Mouse (Mus musculus): ENCODE data around the gene Wnt10a. TPM values are rescaled to one million over a fixed set of nuclear protein-coding genes. Genes with fewer than 3 reads are reported as not detected.

The Wnt10a gene
- polyA plus RNA-seq, 1 experiment from 2014 or later: 1.6 TPM

DNA sequence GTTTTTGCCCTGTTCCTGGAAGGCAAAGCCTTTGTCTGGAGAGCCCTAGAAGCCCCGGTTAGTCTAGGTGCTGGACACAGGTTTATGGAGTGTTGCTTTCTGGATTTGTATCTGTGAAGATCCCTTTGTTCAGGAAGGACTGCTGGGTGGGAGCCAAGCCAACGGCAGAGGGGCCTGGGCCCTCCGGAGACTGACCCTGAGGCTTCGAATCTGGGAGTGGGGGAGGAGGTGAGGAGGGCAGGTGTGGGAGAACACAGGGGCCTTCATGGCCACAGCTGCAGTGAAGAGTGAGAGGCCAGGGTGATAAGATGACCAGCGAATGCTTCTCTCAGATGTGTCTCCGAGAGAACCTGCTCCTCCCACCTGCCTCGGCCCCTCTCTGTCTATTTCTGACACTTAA, 17.3 kb upstream of the Wnt10a start:
- Histone ChIP-seq H3K27ac (replicated peaks; ENCODE audit: low read depth, low read length) (no peak overlapping the region), H3K36me3 (replicated peaks; ENCODE audit: control insufficient read depth, insufficient read depth, low read depth, low read length) (no peaks in the 10 kb centered on the region), H3K27me3 (ENCODE audit: control insufficient read depth, insufficient read depth, low read length) (peaks cover 54% of the 10 kb centered on the region), H3K4me1 (ENCODE audit: control insufficient read depth, insufficient read depth, low read length) (peaks cover 8% of the 10 kb centered on the region), H3K9me3 (replicated peaks; ENCODE audit: control insufficient read depth, low read length) (no peaks in the 10 kb centered on the region), H3K9ac (replicated peaks; ENCODE audit: low read length) (no peak overlapping the region), H3K4me2 (ENCODE audit: low read depth, low read length) (no peak overlapping the region), H3K4me3 (ENCODE audit: low read depth, low read length) (no peak overlapping the region)
- DNase-seq (ENCODE audit: low spot score) (no peak), ATAC-seq (replicated peaks; ENCODE audit: insufficient number of reproducible peaks, low FRiP score, low TSS enrichment, low read depth) (no peak)
- WGBS: 16% methylated on average over 7 of the region's 7 CpGs

- WGBS: 6% methylated on average over 5 of the region's 5 CpGs
- DNase-seq (ENCODE audit: low spot score) (peak; percentile 44), ATAC-seq (replicated peaks; ENCODE audit: insufficient number of reproducible peaks, low FRiP score, low TSS enrichment, low read depth) (no peak)
- peaks cover 8% of the 10 kb centered on the region for H3K4me1 ChIP-seq (ENCODE audit: control insufficient read depth, insufficient read depth, low read length)
- no peak overlapping the region for H3K4me2 ChIP-seq (ENCODE audit: low read depth, low read length)
- H3K9ac ChIP-seq (replicated peaks; ENCODE audit: low read length): no peak overlapping the region
- no peak overlapping the region for H3K27ac ChIP-seq (replicated peaks; ENCODE audit: low read depth, low read length)
- H3K36me3 ChIP-seq (replicated peaks; ENCODE audit: control insufficient read depth, insufficient read depth, low read depth, low read length): no peaks in the 10 kb centered on the region
- no peak overlapping the region for H3K4me3 ChIP-seq (ENCODE audit: low read depth, low read length)
- H3K27me3 ChIP-seq (ENCODE audit: control insufficient read depth, insufficient read depth, low read length): peaks cover 43% of the 10 kb centered on the region
- no peaks in the 10 kb centered on the region for H3K9me3 ChIP-seq (replicated peaks; ENCODE audit: control insufficient read depth, low read length)
Observed at GRCm38 (mm10) chr1:74775816-74776215, 15.5 kb upstream of the Wnt10a start.

DNA sequence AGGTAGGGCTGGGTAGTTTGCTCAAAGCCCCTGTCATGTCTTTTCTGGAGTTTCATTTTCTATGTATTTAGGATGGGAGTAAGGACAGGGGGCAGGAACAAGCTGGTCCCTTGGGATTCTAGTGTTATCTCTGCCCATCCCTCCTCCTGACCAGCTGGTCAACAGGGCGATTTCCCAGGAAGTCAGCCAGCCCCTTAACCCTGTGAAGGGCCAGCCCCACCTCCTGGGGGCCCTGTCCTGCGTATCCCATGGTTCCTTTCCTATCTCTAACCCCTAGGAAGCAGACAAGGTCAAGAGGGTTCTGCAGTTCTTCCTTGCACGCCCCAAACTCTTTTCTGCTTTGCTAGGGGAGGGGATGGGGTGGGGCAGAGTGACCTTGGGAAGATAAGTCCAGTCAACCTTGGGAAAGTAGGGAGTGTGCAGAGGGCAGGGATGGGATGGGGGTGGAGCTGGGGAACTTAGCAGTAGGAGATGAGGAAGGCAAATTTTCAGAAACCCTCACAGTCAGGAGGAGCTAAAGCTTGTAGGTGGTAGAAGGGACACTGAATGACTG, 12.3 kb upstream of the Wnt10a start:
- DNase-seq (ENCODE audit: low spot score): no peak
- no peaks in the 10 kb centered on the region for H3K36me3 ChIP-seq (replicated peaks; ENCODE audit: control insufficient read depth, insufficient read depth, low read depth, low read length)

DNA sequence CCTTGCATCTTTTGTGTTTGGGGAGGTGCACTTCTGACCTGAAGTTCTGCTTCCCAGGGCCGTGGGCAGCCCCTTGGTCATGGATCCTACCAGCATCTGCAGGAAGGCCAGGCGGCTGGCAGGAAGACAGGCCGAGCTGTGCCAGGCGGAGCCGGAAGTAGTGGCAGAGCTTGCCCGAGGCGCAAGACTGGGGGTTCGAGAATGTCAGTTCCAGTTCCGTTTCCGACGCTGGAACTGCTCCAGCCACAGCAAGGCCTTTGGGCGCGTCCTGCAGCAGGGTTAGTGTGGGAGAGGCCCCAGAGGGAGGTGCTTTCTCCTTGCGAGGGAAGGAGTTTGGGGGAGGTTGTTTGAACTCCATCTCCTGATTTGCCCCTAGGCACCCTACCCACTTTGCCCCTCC, 9.3 kb upstream of the Wnt10a start:
- ATAC-seq (replicated peaks; ENCODE audit: insufficient number of reproducible peaks, low FRiP score, low TSS enrichment, low read depth): no peak
- Histone ChIP-seq H3K36me3 (replicated peaks; ENCODE audit: control insufficient read depth, insufficient read depth, low read depth, low read length) (no peaks in the 10 kb centered on the region), H3K9ac (replicated peaks; ENCODE audit: low read length) (no peak overlapping the region), H3K27me3 (ENCODE audit: control insufficient read depth, insufficient read depth, low read length) (peaks cover 58% of the 10 kb centered on the region), H3K9me3 (replicated peaks; ENCODE audit: control insufficient read depth, low read length) (no peaks in the 10 kb centered on the region), H3K4me1 (ENCODE audit: control insufficient read depth, insufficient read depth, low read length) (peaks cover 5% of the 10 kb centered on the region), H3K4me2 (ENCODE audit: low read depth, low read length) (no peak overlapping the region), H3K4me3 (ENCODE audit: low read depth, low read length) (no peak overlapping the region), H3K27ac (replicated peaks; ENCODE audit: low read depth, low read length) (no peak overlapping the region)
- no peak for DNase-seq (ENCODE audit: low spot score)
- WGBS: 10% methylated on average over 14 of the region's 14 CpGs

More for the DNA sequence above, 12.3 kb upstream of the Wnt10a start:
- peaks cover 53% of the 10 kb centered on the region for H3K27me3 ChIP-seq (ENCODE audit: control insufficient read depth, insufficient read depth, low read length)
- H3K9me3 ChIP-seq (replicated peaks; ENCODE audit: control insufficient read depth, low read length): no peaks in the 10 kb centered on the region
- no peak overlapping the region for H3K4me2 ChIP-seq (ENCODE audit: low read depth, low read length)
- no peak for ATAC-seq (replicated peaks; ENCODE audit: insufficient number of reproducible peaks, low FRiP score, low TSS enrichment, low read depth)
- no peak overlapping the region for H3K9ac ChIP-seq (replicated peaks; ENCODE audit: low read length)
- no peak overlapping the region for H3K4me3 ChIP-seq (ENCODE audit: low read depth, low read length)
- peaks cover 8% of the 10 kb centered on the region for H3K4me1 ChIP-seq (ENCODE audit: control insufficient read depth, insufficient read depth, low read length)
- H3K27ac ChIP-seq (replicated peaks; ENCODE audit: low read depth, low read length): no peak overlapping the region
- 39% methylated on average over 3 of the region's 3 CpGs for whole genome bisulfite sequencing

- H3K27ac ChIP-seq (replicated peaks; ENCODE audit: low read depth, low read length): no peak overlapping the region
- no peaks in the 10 kb centered on the region for H3K9me3 ChIP-seq (replicated peaks; ENCODE audit: control insufficient read depth, low read length)
- H3K4me2 ChIP-seq (ENCODE audit: low read depth, low read length): peak overlapping the region; percentile 67
- H3K27me3 ChIP-seq (ENCODE audit: control insufficient read depth, insufficient read depth, low read length): peaks cover 64% of the 10 kb centered on the region
- no peak overlapping the region for H3K9ac ChIP-seq (replicated peaks; ENCODE audit: low read length)
- no peak for ATAC-seq (replicated peaks; ENCODE audit: insufficient number of reproducible peaks, low FRiP score, low TSS enrichment, low read depth)
- H3K4me3 ChIP-seq (ENCODE audit: low read depth, low read length): peak overlapping the region; percentile 40
- DNase-seq (ENCODE audit: low spot score): no peak
- 5% methylated on average over 13 of the region's 13 CpGs for WGBS
- H3K4me1 ChIP-seq (ENCODE audit: control insufficient read depth, insufficient read depth, low read length): peaks cover 5% of the 10 kb centered on the region
- H3K36me3 ChIP-seq (replicated peaks; ENCODE audit: control insufficient read depth, insufficient read depth, low read depth, low read length): no peaks in the 10 kb centered on the region
Observed at GRCm38 (mm10) chr1:74783554-74783953, 7.8 kb upstream of the Wnt10a start.

GRCm38 (mm10) chr1:74784041-74784759, 7.1 kb upstream of the Wnt10a start:
- peak overlapping the region; percentile 67 for H3K4me2 ChIP-seq (ENCODE audit: low read depth, low read length)
- ATAC-seq (replicated peaks; ENCODE audit: insufficient number of reproducible peaks, low FRiP score, low TSS enrichment, low read depth): no peak
- no peaks in the 10 kb centered on the region for H3K9me3 ChIP-seq (replicated peaks; ENCODE audit: control insufficient read depth, low read length)
- no peaks in the 10 kb centered on the region for H3K36me3 ChIP-seq (replicated peaks; ENCODE audit: control insufficient read depth, insufficient read depth, low read depth, low read length)
- H3K4me3 ChIP-seq (ENCODE audit: low read depth, low read length): peak overlapping the region; percentile 40
- peaks cover 5% of the 10 kb centered on the region for H3K4me1 ChIP-seq (ENCODE audit: control insufficient read depth, insufficient read depth, low read length)
- under 1% methylated on average over 66 of the region's 67 CpGs for WGBS
- peak overlapping the region; percentile 36; the same call in 1 of the 2 replicates for H3K9ac ChIP-seq (replicated peaks; ENCODE audit: low read length)
- no peak overlapping the region for H3K27ac ChIP-seq (replicated peaks; ENCODE audit: low read depth, low read length)
- peak; percentile 74 for DNase-seq (ENCODE audit: low spot score)
- H3K27me3 ChIP-seq (ENCODE audit: control insufficient read depth, insufficient read depth, low read length): peaks cover 67% of the 10 kb centered on the region

GRCm38 (mm10) chr1:74787846-74788245, 3.5 kb upstream of the Wnt10a start:
- Histone ChIP-seq H3K27me3 (ENCODE audit: control insufficient read depth, insufficient read depth, low read length) (peaks cover 74% of the 10 kb centered on the region), H3K4me3 (ENCODE audit: low read depth, low read length) (no peak overlapping the region), H3K9me3 (replicated peaks; ENCODE audit: control insufficient read depth, low read length) (no peaks in the 10 kb centered on the region), H3K4me1 (ENCODE audit: control insufficient read depth, insufficient read depth, low read length) (peaks cover 6% of the 10 kb centered on the region), H3K9ac (replicated peaks; ENCODE audit: low read length) (no peak overlapping the region), H3K27ac (replicated peaks; ENCODE audit: low read depth, low read length) (no peak overlapping the region), H3K36me3 (replicated peaks; ENCODE audit: control insufficient read depth, insufficient read depth, low read depth, low read length) (no peaks in the 10 kb centered on the region), H3K4me2 (ENCODE audit: low read depth, low read length) (no peak overlapping the region)
- ATAC-seq (replicated peaks; ENCODE audit: insufficient number of reproducible peaks, low FRiP score, low TSS enrichment, low read depth) (no peak), DNase-seq (ENCODE audit: low spot score) (peak; percentile 93)
- 6% methylated on average over 7 of the region's 7 CpGs for WGBS

GRCm38 (mm10) chr1:74788603-74789176, 2.6 kb upstream of the Wnt10a start:
- no peaks in the 10 kb centered on the region for H3K9me3 ChIP-seq (replicated peaks; ENCODE audit: control insufficient read depth, low read length)
- no peak overlapping the region for H3K4me3 ChIP-seq (ENCODE audit: low read depth, low read length)
- H3K4me2 ChIP-seq (ENCODE audit: low read depth, low read length): no peak overlapping the region
- no peak overlapping the region for H3K27ac ChIP-seq (replicated peaks; ENCODE audit: low read depth, low read length)
- no peak for DNase-seq (ENCODE audit: low spot score)
- WGBS: 10% methylated on average over 6 of the region's 6 CpGs
- H3K36me3 ChIP-seq (replicated peaks; ENCODE audit: control insufficient read depth, insufficient read depth, low read depth, low read length): no peaks in the 10 kb centered on the region
- H3K4me1 ChIP-seq (ENCODE audit: control insufficient read depth, insufficient read depth, low read length): peaks cover 6% of the 10 kb centered on the region
- no peak overlapping the region for H3K9ac ChIP-seq (replicated peaks; ENCODE audit: low read length)
- peaks cover 74% of the 10 kb centered on the region for H3K27me3 ChIP-seq (ENCODE audit: control insufficient read depth, insufficient read depth, low read length)
- ATAC-seq (replicated peaks; ENCODE audit: insufficient number of reproducible peaks, low FRiP score, low TSS enrichment, low read depth): no peak
